Mouse (Mus musculus) erythroblast, embryonic 14.5 days (primary cell): ENCODE measurements around the gene Pik3ca.

Experiments
- GATA1 ChIP-seq: IDR thresholded peaks from 2 replicates; pipeline ENCODE4 v1.6.1; 2012; ENCODE audit warnings: low read length, inconsistent platforms, mixed read lengths
- TAL1 ChIP-seq: IDR thresholded peaks from 3 replicates; pipeline ENCODE4 v1.6.1; 2012; ENCODE audit warnings: low read length, inconsistent platforms, mixed read lengths

DNA sequence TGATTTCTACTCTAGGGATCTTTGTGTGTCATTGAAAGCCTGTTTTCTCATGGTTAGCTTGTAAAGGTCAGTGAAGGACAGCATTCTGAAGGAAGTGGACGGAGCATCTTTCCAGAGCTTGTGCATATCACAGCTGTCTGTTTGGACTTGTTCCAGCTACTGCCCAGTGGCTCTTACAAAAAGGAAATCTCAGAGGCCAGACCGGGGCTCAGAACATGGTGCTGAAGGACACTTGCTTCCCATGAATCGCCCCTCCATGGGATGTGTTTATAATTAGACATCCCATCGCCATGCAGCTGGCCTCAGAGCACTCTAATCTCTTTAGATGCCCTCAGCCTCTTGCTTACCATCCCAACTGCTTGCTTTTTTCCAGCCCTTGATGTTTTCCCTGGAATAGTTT, 31.4 kb downstream of the Pik3ca start:
- TF ChIP-seq GATA1 (no peak), TAL1 (no peak)
